Mouse (Mus musculus) A20 (cell line): Measurements from ENCODE around the gene Cd36.
A peak's percentile ranks its signal among the peaks of the same experiment; 100 is the strongest.

Experiments used
- DNase-seq: peaks from one replicate; pipeline ENCODE4 v3.0.0-alpha.2; 2011; ENCODE audit warnings: low read depth, low spot score

Cd36 gene

DNA sequence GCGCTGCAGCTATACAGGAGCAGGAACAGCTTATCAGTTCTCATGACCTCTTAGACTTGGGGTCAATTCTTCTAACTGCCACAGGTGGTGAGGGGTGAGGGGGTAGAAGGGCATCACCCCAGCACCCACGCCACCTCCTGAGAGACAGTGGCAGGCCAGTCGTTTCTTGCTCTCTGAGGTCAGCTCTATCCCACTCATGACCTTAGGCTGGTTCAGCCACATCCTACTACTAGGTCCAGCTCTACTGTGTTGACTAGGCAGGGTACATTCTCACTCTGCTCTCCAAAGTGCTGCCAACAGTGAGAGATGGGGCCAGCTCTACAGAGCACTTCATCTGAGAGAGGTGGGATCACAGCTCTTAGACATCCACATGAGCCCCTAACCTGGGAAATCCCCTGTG lies 30.2 kb downstream of the Cd36 start:
- DNase-seq = no peak

DNA sequence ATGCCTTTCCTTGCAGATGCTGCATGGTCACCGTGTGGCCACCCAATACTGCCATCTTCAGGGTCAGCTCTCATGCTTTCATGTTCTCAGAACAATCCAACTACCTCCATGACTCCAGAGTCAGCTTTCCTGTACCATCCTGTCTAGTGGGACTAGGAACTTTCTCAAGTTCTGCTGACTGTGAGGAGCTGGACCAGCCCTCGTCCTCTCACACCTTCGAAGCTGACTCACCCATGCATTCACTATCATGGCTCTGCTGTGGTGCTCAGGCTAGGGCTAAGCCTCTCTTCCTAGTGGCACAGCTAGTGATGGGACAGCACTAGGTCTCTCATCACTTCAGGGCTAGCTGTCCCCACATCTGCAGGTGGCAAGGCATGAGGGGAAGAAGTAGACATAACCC lies 30.7 kb downstream of the Cd36 start:
- no peak for DNase-seq

DNA sequence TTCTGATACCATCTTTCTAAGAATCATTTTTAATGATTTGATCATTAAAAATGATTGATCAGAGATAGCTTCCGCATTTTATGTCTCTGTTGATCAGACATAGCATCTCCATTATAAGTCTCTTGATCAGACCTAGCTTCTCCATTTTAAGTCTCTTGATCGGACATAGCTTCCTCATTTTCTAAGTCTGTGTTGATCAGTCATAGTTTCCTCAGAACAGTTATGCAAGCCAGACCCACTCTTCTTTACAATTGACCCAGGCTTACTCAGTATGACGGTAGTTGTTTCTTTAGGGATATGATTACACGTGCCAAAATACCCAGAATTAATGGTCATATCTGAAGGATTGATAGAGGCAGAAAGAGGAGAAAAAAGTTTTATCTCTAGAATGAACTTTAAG lies 31.3 kb downstream of the Cd36 start:
- no peak for DNase-seq

DNA sequence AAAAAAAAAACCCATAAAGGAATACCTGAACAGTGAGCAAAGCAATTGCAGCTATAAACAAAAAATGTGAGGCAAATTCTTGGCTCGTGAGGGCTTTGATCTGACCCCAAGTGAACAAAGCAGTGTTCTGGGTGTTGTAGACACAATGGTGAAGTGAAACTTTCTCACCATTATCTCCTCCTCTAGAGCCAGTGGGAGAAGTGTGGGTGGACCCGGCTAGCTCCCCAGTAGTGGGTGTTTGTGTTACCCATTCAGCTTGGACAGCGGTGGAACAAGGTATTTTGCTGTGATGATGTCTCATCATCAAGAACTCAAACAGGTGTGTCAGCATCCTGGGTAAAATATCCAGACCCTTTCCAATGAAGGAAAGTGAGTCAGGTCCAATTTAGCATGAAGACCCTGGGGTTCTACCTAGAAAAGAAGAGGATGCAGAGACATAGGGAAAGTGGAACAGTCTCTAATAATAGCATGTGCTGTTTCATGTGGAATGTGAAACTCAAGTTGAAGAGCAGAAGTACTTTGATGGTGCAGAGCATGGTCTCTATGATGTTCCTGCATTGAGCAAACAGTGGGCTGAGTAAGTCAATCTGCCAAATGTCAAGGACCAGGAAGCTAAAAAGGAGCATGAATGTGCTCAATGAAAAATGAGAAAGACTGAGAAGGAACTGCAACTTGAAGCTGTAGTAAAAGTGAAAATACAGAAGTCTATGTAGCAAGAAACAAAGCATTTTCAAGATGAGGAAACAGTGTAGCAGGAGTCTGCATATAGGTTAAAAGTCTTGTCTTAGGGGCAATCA lies 34.3 kb downstream of the Cd36 start:
- DNase-seq = peak; percentile 55

- DNase-seq = peak; percentile 31
Measured at GRCm38 (mm10) chr5:17850582-17850981, 38.0 kb downstream of the Cd36 start.

- DNase-seq = no peak
Measured at GRCm38 (mm10) chr5:17849582-17849981, 39.0 kb downstream of the Cd36 start.

- DNase-seq = no peak
Measured at GRCm38 (mm10) chr5:17848733-17849132, 39.9 kb downstream of the Cd36 start.

GRCm38 (mm10) chr5:17848267-17848666 lies 40.3 kb downstream of the Cd36 start:
- DNase-seq = no peak

DNA sequence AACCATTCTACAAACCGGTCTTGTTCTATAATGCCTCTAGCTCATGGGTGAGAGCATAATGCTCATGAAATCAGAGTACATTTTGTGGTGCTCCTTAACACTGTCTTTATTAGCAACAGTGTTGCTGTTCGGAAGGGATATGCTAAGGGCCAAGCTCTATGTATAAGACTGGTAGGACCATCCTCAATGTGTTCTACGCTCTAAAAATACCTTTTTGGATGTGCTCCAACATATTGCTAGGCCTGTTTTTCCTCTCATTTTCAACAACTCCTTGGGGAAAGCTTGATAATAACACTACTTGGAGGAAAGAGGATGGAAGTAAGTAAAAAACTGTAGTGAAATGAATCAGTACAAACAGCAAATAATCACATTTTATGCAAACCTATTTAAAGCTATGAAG lies 44.7 kb downstream of the Cd36 start:
- DNase-seq = no peak

GRCm38 (mm10) chr5:17843316-17843715 lies 45.3 kb downstream of the Cd36 start:
- no peak for DNase-seq

DNA sequence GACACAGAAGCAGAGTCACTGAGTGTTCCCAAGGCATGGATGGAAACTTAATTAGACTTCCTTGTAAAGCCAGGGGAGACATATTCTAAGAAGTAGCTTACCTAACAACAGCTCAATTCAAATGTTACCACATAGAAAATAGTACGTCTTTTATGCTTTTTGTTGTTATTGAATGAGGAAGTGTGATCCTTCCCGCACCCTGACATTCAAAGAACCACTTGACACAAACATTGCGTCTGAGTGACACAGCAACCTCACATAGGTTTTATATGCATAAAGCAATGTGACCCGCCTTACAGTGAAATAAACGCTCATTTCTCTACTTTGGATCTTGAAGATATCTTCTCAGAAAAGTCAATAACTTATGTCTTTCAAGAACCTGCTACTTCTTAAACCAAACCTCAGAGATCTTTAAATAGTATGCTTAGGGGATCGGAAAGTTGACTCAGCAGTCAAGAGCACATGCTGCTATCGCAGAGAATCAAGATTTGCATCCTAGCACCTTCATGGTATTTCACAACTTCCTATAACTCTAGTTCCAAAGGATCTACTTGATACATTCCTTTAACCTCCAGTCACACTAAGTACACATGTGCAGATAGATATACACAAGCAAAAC lies 46.4 kb downstream of the Cd36 start:
- no peak for DNase-seq

DNA sequence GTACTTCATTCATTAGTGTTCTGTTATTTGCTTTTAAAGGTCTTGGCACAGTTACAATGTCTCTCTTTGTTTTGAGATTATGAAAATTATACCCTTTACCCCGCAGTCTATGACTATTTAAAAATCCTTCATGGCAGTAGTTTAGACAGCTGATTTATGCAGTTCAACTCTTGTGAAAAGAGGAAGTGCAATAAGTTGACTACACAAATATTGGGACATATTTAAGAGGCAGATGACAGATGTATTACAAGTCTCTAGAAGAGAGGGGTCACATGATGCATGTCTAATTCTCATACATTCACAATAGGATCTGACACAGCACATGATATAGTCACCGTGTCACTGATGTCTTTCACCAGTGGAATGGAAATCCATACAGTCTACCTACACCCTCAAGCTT lies 49.1 kb downstream of the Cd36 start:
- peak; percentile 59 for DNase-seq

DNA sequence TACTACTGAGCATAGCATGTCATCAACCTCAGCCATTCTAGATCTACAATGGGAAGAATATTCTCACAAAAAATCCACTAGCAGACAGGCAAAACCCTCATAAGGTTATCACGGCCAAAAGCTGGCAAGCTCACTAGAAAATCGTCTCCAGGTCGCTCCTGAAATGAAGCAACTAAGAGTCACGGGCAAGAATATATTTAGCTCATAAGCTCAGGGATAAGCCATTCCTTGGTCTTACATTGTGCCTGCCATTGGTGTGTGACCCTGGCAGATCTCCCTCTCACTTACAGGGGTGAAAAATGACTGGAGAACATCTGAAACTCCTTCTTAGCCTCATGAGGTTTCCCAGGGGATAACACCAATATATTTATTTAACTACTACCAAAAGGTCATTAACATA lies 52.2 kb downstream of the Cd36 start:
- peak; percentile 22 for DNase-seq

GRCm38 (mm10) chr5:17835302-17836097 lies 53.1 kb downstream of the Cd36 start:
- DNase-seq = peak; percentile 72

GRCm38 (mm10) chr5:17833797-17834196 lies 54.8 kb downstream of the Cd36 start:
- DNase-seq = no peak

GRCm38 (mm10) chr5:17830536-17830935 lies 58.1 kb downstream of the Cd36 start:
- no peak for DNase-seq

GRCm38 (mm10) chr5:17828713-17829544 lies 59.7 kb downstream of the Cd36 start:
- no peak for DNase-seq

GRCm38 (mm10) chr5:17821395-17821794 lies 67.2 kb downstream of the Cd36 start:
- DNase-seq = no peak

GRCm38 (mm10) chr5:17820239-17820999 lies 68.2 kb downstream of the Cd36 start:
- no peak for DNase-seq

GRCm38 (mm10) chr5:17816170-17816569 lies 72.4 kb downstream of the Cd36 start:
- peak; percentile 64 for DNase-seq

GRCm38 (mm10) chr5:17810336-17810735 lies 78.3 kb downstream of the Cd36 start:
- no peak for DNase-seq
